Mouse (Mus musculus) neural tube, embryonic 11.5 days (tissue): ENCODE measurements at regions not wholly inside any gene's neighbourhood (a gene's known extent, or its start where the extent isn't known, plus 50 kb on each side); places are given as distances from the start of the nearest gene placed in this dataset.

Experiments
- ATAC-seq: fragments of 200-750 bp; cut with Nextera tagmentation; 2 replicates; pipeline ENCODE4 v1.8.0; 2017; ENCODE audit warnings: moderate number of reproducible peaks, mild to moderate bottlenecking, moderate TSS enrichment, moderate library complexity; ENCODE audit not compliant: insufficient read depth, low FRiP score, low TSS enrichment
- DNase-seq: peaks from one replicate; pipeline ENCODE4 v3.0.0-alpha.2; 2015; ENCODE audit warnings: low spot score
- H3K27ac ChIP-seq: fragments of 300-500 bp; sonication (generic); 2 replicates; pipeline ENCODE4 v1.5.1; 2014; ENCODE audit warnings: low read depth, mild to moderate bottlenecking, low read length
- H3K27me3 ChIP-seq: fragments of 300-500 bp; sonication (generic); 2 replicates; pipeline ENCODE4 v1.6.1; 2014; ENCODE audit warnings: mild to moderate bottlenecking, low read length, mixed read lengths; ENCODE audit not compliant: control insufficient read depth, insufficient read depth
- H3K36me3 ChIP-seq: fragments of 300-500 bp; sonication (generic); 2 replicates; pipeline ENCODE4 v1.6.1; 2014; ENCODE audit warnings: mild to moderate bottlenecking, low read length, moderate library complexity, mixed read lengths; ENCODE audit not compliant: control insufficient read depth, insufficient read depth
- H3K4me1 ChIP-seq: fragments of 300-500 bp; sonication (generic); 2 replicates; pipeline ENCODE4 v1.6.1; 2014; ENCODE audit warnings: low read length, mixed read lengths; ENCODE audit not compliant: control insufficient read depth, insufficient read depth
- H3K4me2 ChIP-seq: fragments of 300-500 bp; sonication (generic); 2 replicates; pipeline ENCODE4 v1.6.1; 2014; ENCODE audit warnings: low read depth, mild to moderate bottlenecking, moderate library complexity
- H3K4me3 ChIP-seq: fragments of 300-500 bp; sonication (generic); 2 replicates; pipeline ENCODE4 v1.5.1; 2014; ENCODE audit warnings: low read depth, low read length
- H3K9ac ChIP-seq: fragments of 300-500 bp; sonication (generic); 2 replicates; pipeline ENCODE4 v1.6.1; 2014; ENCODE audit warnings: mild to moderate bottlenecking, low read length
- H3K9me3 ChIP-seq: fragments of 300-500 bp; sonication (generic); 2 replicates; pipeline ENCODE4 v1.6.1; 2016; ENCODE audit warnings: low read length; ENCODE audit not compliant: control insufficient read depth
- WGBS: fragments of 180-500 bp; shearing (Covaris S2); extraction: QIAGEN DNeasy Blood & Tissue Kit; methylation state at CpG from one replicate; pipeline ENCODE4 v1.1.7; 2014; 5-methylcytosine and 5-hydroxymethylcytosine counted together

DNA sequence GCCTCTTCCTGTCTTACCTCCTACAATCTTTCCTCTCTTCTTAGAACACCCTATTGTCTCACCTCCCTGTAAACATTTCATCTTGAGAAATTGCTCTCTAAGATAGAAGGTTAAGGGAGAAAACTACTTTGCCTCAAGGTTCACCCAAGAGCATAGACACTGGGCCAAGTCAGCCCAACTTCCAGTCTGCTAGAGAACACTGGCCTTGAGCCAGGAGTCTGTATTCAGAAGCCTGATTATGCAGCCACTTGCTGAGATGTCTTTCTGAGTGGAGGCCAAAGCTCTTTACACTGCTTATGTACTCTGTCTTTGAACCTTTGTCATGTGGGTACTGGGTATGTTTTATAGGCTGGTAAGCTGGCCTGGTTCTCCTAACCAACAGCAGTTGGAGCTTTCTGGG lies 62.5 kb upstream of the Hdac4 start:
- no peak for ATAC-seq
- Histone ChIP-seq H3K36me3 (no peaks in the 10 kb centered on the region), H3K4me1 (no peaks in the 10 kb centered on the region), H3K9me3 (no peaks in the 10 kb centered on the region), H3K27me3 (no peaks in the 10 kb centered on the region), H3K4me3 (no peak overlapping the region), H3K27ac (no peak overlapping the region), H3K9ac (no peak overlapping the region), H3K4me2 (no peak overlapping the region)
- DNase-seq, result no peak

DNA sequence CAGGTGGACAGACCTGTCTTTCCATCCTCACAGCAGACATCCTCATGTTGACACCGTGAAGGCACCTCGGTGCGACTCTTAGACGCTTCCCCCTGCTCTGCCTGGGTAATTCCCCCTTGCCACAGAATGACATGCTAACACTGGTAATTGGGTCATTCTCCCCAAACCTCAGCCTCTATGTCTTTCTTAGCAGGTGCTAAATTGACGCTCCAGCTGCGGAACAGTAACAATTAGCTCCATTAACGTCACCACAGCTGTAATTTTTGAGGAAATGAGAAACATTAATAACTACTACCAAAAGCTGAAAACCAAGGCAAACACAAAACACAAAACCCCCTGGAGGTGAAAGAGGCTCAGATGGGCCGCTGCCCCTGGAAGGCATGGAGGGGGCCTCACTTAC lies 57.6 kb upstream of the Hdac4 start:
- no peaks in the 10 kb centered on the region for H3K9me3 ChIP-seq
- no peak for ATAC-seq
- H3K27ac ChIP-seq, result no peak overlapping the region
- no peak overlapping the region for H3K9ac ChIP-seq
- peaks cover 3% of the 10 kb centered on the region; the same call in 1 of the 2 replicates for H3K4me1 ChIP-seq
- no peaks in the 10 kb centered on the region for H3K36me3 ChIP-seq
- no peak for DNase-seq
- 59% methylated on average over 8 of the region's 8 CpGs for WGBS
- H3K4me2 ChIP-seq, result no peak overlapping the region
- no peak overlapping the region for H3K4me3 ChIP-seq
- no peaks in the 10 kb centered on the region for H3K27me3 ChIP-seq

DNA sequence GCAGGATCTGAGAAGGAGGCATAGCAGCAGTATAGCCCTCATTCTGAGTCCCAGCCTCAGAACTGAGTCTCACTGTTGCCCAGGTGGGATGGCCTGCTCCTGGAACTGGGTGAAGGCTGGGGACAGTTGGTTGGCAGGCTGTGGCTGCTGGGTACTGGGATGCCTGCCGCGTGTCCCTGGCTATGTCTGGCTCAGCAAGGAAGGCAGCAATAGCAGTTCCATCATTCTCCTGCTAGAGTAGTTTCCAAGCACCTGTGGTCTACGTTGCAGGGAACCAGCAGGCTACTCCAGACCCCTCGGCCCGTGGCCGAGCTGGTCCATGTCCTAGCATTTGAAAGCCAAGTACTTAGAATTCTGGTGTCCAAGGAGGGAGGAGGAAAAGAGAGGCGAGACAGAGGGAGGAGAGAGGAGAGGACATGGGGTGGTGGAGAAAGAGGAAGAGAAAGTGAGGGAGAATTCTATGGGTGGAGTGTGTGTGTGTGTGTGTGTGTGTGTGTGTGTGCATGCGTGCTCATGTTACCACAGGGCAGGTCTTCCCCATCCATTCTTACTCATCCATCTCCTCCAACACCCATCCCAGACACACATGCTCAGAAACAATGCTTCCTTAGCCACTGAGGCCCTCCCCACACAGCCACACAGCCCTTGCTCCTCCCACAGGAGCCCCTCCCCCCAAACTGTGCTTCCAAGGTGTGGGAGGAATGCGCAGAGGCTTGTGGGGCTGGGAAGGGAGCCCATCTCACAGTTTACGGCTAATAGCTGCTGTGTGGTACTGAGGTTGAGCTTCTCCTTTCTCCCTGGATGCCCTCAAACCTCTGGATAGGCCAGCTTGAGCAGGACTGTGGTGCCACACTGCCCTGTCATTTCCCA lies 55.3 kb upstream of the Hdac4 start:
- 76% methylated on average over 10 of the region's 10 CpGs for WGBS
- no peak for DNase-seq

More for the DNA sequence above, 55.3 kb upstream of the Hdac4 start:
- no peak overlapping the region for H3K9ac ChIP-seq
- H3K27me3 ChIP-seq, result no peaks in the 10 kb centered on the region
- no peak for ATAC-seq
- H3K9me3 ChIP-seq, result no peaks in the 10 kb centered on the region
- H3K4me2 ChIP-seq, result no peak overlapping the region
- no peak overlapping the region for H3K4me3 ChIP-seq
- H3K36me3 ChIP-seq, result no peaks in the 10 kb centered on the region
- no peak overlapping the region for H3K27ac ChIP-seq
- H3K4me1 ChIP-seq, result peaks cover 3% of the 10 kb centered on the region; the same call in 1 of the 2 replicates
